Mouse (Mus musculus) cerebellum, postnatal 14 days (tissue): Measurements from ENCODE around the gene Rilp.

Experiments used
- DNase-seq, 2 experiments: peaks; one replicate each; pipeline ENCODE4 v3.0.0; 2021; ENCODE audit warnings: mixed read lengths in 2 of 2

Rilp gene

GRCm38 (mm10) chr11:75559870-75560504, 50.1 kb downstream of the Rilp start:
- no peak for DNase-seq

- DNase-seq: no peak
These were observed 50.9 kb downstream of the Rilp start for GRCm38 (mm10) chr11:75560530-75561409.

- no peak for DNase-seq
These were observed 51.5 kb downstream of the Rilp start for GRCm38 (mm10) chr11:75561410-75561791.
